Mouse (Mus musculus): ENCODE results near the gene Apom. TPM values are rescaled to one million over a fixed set of nuclear protein-coding genes. Genes with fewer than 3 reads are reported as not detected.

The Apom gene
- polyA plus RNA-seq, 1 experiment, result 0.18 TPM

DNA sequence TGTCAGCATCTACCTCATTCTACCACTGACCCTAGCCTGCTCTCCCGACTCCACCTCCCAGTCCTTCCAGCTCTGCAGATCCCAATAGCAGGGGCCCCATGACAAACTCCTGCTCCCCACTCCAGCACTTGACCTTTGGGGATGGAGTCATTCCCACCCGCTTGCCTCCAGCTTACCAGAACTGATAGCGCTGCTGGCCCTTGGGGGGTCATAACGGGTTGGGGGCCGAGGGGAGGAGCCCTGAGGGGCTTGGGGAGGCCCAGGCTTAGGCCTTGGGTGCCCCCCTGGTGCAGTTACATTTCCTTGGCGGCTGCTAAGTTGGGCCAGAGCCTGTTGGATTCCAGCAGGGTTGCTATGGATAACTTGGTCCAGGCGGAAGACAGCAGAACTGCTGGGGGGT lies 22.8 kb upstream of the Apom start:
- H3K4me1 ChIP-seq (ENCODE audit: control insufficient read depth, insufficient read depth, insufficient read length), result no peaks in the 10 kb centered on the region
- H3K27me3 ChIP-seq (ENCODE audit: control insufficient read depth, insufficient read depth, low read length), result no peaks in the 10 kb centered on the region
- H3K4me3 ChIP-seq (ENCODE audit: extremely low read depth, insufficient read depth, insufficient read length), result no peak overlapping the region
- no peak overlapping the region for H3K27ac ChIP-seq (ENCODE audit: insufficient read depth, low read length)
- DNase-seq (ENCODE audit: low read depth in 1 of 2, low spot score in 2 of 2), result no peak
- TF ChIP-seq POLR2A (IDR thresholded peaks at IDR 0.05; ENCODE audit: low read depth, low read length), result no peak
- TF ChIP-seq CTCF (IDR thresholded peaks at IDR 0.05; ENCODE audit: extremely low read depth, insufficient read depth, insufficient read length, insufficient replicate concordance), result no peak
- WGBS, result 96% methylated on average over 7 of the region's 7 CpGs
- peaks cover 94% of the 10 kb centered on the region for H3K36me3 ChIP-seq (ENCODE audit: control insufficient read depth, insufficient read depth, low read length)

GRCm38 (mm10) chr17:35153931-35154330 lies 22.1 kb upstream of the Apom start:
- Histone ChIP-seq H3K27ac (ENCODE audit: insufficient read depth, low read length) (no peak overlapping the region), H3K4me3 (ENCODE audit: extremely low read depth, insufficient read depth, insufficient read length) (no peak overlapping the region), H3K36me3 (ENCODE audit: control insufficient read depth, insufficient read depth, low read length) (peaks cover 93% of the 10 kb centered on the region), H3K27me3 (ENCODE audit: control insufficient read depth, insufficient read depth, low read length) (no peaks in the 10 kb centered on the region), H3K4me1 (ENCODE audit: control insufficient read depth, insufficient read depth, insufficient read length) (no peaks in the 10 kb centered on the region)
- DNase-seq (ENCODE audit: low read depth in 1 of 2, low spot score in 2 of 2), result no peak
- TF ChIP-seq CTCF (IDR thresholded peaks at IDR 0.05; ENCODE audit: extremely low read depth, insufficient read depth, insufficient read length, insufficient replicate concordance) (no peak), POLR2A (IDR thresholded peaks at IDR 0.05; ENCODE audit: low read depth, low read length) (no peak)
- 94% methylated on average over 4 of the region's 4 CpGs for WGBS

GRCm38 (mm10) chr17:35153077-35153476 lies 21.2 kb upstream of the Apom start:
- Histone ChIP-seq H3K27me3 (ENCODE audit: control insufficient read depth, insufficient read depth, low read length) (no peaks in the 10 kb centered on the region), H3K36me3 (ENCODE audit: control insufficient read depth, insufficient read depth, low read length) (peaks cover 86% of the 10 kb centered on the region), H3K4me1 (ENCODE audit: control insufficient read depth, insufficient read depth, insufficient read length) (no peaks in the 10 kb centered on the region), H3K4me3 (ENCODE audit: extremely low read depth, insufficient read depth, insufficient read length) (no peak overlapping the region), H3K27ac (ENCODE audit: insufficient read depth, low read length) (no peak overlapping the region)
- no peak for DNase-seq (ENCODE audit: low read depth in 1 of 2, low spot score in 2 of 2)
- 91% methylated on average over 9 of the region's 9 CpGs for WGBS
- TF ChIP-seq CTCF (IDR thresholded peaks at IDR 0.05; ENCODE audit: extremely low read depth, insufficient read depth, insufficient read length, insufficient replicate concordance) (no peak), POLR2A (IDR thresholded peaks at IDR 0.05; ENCODE audit: low read depth, low read length) (no peak)

DNA sequence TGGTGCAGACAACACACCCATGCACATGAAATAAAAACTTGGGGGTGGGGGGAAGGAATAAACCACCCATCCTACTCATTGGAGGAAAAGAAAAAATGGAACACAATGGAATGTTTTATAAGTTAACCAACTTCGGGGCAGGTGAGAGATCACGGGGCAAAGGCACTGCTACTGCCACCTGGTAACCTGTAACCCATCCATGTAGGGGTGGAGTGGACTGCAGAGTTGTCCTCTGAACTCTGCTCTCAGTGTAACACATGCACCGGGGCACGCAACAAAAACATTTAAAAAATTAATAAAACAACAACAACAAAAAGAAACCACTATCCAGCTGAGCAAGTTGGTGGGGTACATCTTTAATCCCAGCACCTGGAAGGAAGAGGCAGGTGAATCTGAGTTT lies 20.3 kb upstream of the Apom start:
- H3K27ac ChIP-seq (ENCODE audit: insufficient read depth, low read length), result no peak overlapping the region
- WGBS, result 94% methylated on average over 4 of the region's 4 CpGs
- H3K4me3 ChIP-seq (ENCODE audit: extremely low read depth, insufficient read depth, insufficient read length), result no peak overlapping the region
- TF ChIP-seq POLR2A (IDR thresholded peaks at IDR 0.05; ENCODE audit: low read depth, low read length) (no peak), CTCF (IDR thresholded peaks at IDR 0.05; ENCODE audit: extremely low read depth, insufficient read depth, insufficient read length, insufficient replicate concordance) (no peak)
- DNase-seq (ENCODE audit: low read depth in 1 of 2, low spot score in 2 of 2), result no peak
- no peaks in the 10 kb centered on the region for H3K27me3 ChIP-seq (ENCODE audit: control insufficient read depth, insufficient read depth, low read length)
- no peaks in the 10 kb centered on the region for H3K4me1 ChIP-seq (ENCODE audit: control insufficient read depth, insufficient read depth, insufficient read length)
- H3K36me3 ChIP-seq (ENCODE audit: control insufficient read depth, insufficient read depth, low read length), result peaks cover 78% of the 10 kb centered on the region

DNA sequence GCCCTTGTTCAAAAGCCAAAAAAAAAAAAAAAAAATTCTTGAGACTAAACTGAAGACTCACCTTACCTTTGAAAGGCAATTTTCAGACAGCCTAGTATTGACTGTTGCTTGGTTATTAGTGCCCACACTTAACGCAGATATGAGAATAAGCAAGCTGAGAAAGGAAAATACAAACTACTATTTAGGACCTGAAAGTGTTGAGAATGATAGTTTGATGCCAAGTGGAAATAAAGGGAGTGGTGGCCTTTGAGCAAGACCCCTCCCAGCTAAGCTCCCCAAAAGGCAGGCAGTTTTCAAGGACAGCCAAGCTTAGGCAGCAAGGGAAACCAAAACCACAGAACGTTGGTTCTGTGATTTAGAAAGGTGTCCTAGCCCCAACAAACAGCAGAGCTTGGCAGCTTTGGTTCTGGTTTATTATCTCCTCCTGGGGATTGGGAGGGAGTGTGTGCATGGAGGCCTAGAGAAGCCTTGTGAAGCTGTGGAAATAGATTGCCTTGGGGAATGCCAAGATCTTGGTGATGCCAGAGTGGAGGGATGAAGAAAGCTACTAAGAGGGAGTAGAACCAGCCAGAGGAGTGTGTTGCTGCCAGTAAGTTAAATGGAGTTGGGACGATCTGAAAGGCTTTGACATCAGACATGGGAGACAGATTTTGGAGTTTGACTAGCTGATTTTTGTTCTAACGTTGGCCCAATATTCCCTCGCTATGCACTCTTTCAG lies 16.2 kb upstream of the Apom start:
- H3K27me3 ChIP-seq (ENCODE audit: control insufficient read depth, insufficient read depth, low read length), result no peaks in the 10 kb centered on the region
- 71% methylated on average over 5 of the region's 5 CpGs for WGBS
- H3K27ac ChIP-seq (ENCODE audit: insufficient read depth, low read length), result no peak overlapping the region
- no peaks in the 10 kb centered on the region for H3K4me1 ChIP-seq (ENCODE audit: control insufficient read depth, insufficient read depth, insufficient read length)
- peaks cover 76% of the 10 kb centered on the region for H3K36me3 ChIP-seq (ENCODE audit: control insufficient read depth, insufficient read depth, low read length)
- H3K4me3 ChIP-seq (ENCODE audit: extremely low read depth, insufficient read depth, insufficient read length), result no peak overlapping the region
- no peak for TF ChIP-seq CTCF (IDR thresholded peaks at IDR 0.05; ENCODE audit: extremely low read depth, insufficient read depth, insufficient read length, insufficient replicate concordance)
- no peak for TF ChIP-seq POLR2A (IDR thresholded peaks at IDR 0.05; ENCODE audit: low read depth, low read length)
- DNase-seq (ENCODE audit: low read depth in 1 of 2, low spot score in 2 of 2), result no peak

GRCm38 (mm10) chr17:35147348-35147747 lies 15.5 kb upstream of the Apom start:
- no peaks in the 10 kb centered on the region for H3K4me1 ChIP-seq (ENCODE audit: control insufficient read depth, insufficient read depth, insufficient read length)
- H3K36me3 ChIP-seq (ENCODE audit: control insufficient read depth, insufficient read depth, low read length), result peaks cover 75% of the 10 kb centered on the region
- H3K4me3 ChIP-seq (ENCODE audit: extremely low read depth, insufficient read depth, insufficient read length), result no peak overlapping the region
- H3K27ac ChIP-seq (ENCODE audit: insufficient read depth, low read length), result no peak overlapping the region
- DNase-seq (ENCODE audit: low read depth in 1 of 2, low spot score in 2 of 2), result no peak
- TF ChIP-seq POLR2A (IDR thresholded peaks at IDR 0.05; ENCODE audit: low read depth, low read length) (no peak), CTCF (IDR thresholded peaks at IDR 0.05; ENCODE audit: extremely low read depth, insufficient read depth, insufficient read length, insufficient replicate concordance) (no peak)
- WGBS, result 85% methylated on average over 3 of the region's 3 CpGs
- H3K27me3 ChIP-seq (ENCODE audit: control insufficient read depth, insufficient read depth, low read length), result no peaks in the 10 kb centered on the region

- no peak for DNase-seq (ENCODE audit: low read depth in 1 of 2, low spot score in 2 of 2)
- H3K27ac ChIP-seq (ENCODE audit: insufficient read depth, low read length), result no peak overlapping the region
- WGBS, result 86% methylated on average over 5 of the region's 5 CpGs
- TF ChIP-seq POLR2A (IDR thresholded peaks at IDR 0.05; ENCODE audit: low read depth, low read length), result no peak
- H3K36me3 ChIP-seq (ENCODE audit: control insufficient read depth, insufficient read depth, low read length), result peaks cover 77% of the 10 kb centered on the region
- H3K4me1 ChIP-seq (ENCODE audit: control insufficient read depth, insufficient read depth, insufficient read length), result no peaks in the 10 kb centered on the region
- H3K4me3 ChIP-seq (ENCODE audit: extremely low read depth, insufficient read depth, insufficient read length), result no peak overlapping the region
- H3K27me3 ChIP-seq (ENCODE audit: control insufficient read depth, insufficient read depth, low read length), result no peaks in the 10 kb centered on the region
Measured at GRCm38 (mm10) chr17:35146139-35146538, 14.3 kb upstream of the Apom start.

Data from spleen, adult 2 months (tissue).